Mouse (Mus musculus) CH12F3 (cell line): ENCODE data around the gene Nagpa.
"Not testable (repeated sequence)": the region's sequence is repeated elsewhere in the genome, so short reads cannot be mapped to it uniquely, and the experiment has no call there.

Source experiments
- in situ Hi-C: fragments of 300-500 bp; cut with MboI; formaldehyde crosslinking; loops from 2 replicates; pipeline ENCODE4 v1.14.3; 2020; ENCODE audit warnings: low sequenced_read_pairs

Gene Nagpa

GRCm38 (mm10) chr16:5203668-5204433, at the start of gene Nagpa:
Nagpa (minus strand) TSS chr16:5204012.
- in situ Hi-C loops: no loop called here

GRCm38 (mm10) chr16:5252260-5252659, 48.4 kb upstream of the Nagpa start:
- in situ Hi-C loops: no loop called here

GRCm38 (mm10) chr16:5250891-5251290, 47.1 kb upstream of the Nagpa start:
- in situ Hi-C loops: no loop called here

- in situ Hi-C loops: no loop called here
Observed at GRCm38 (mm10) chr16:5244411-5244810, 40.6 kb upstream of the Nagpa start.

- in situ Hi-C loops: no loop called here
Observed at GRCm38 (mm10) chr16:5242882-5243281, 39.1 kb upstream of the Nagpa start.

GRCm38 (mm10) chr16:5242355-5242754, 38.5 kb upstream of the Nagpa start:
- in situ Hi-C loops: no loop called here

- in situ Hi-C loops: no loop called here
Observed at GRCm38 (mm10) chr16:5233418-5234313, 29.9 kb upstream of the Nagpa start, which contains the start of gene Alg1. Alg1 (plus strand) TSS chr16:5233621.

- in situ Hi-C loops: no loop called here
Observed at GRCm38 (mm10) chr16:5232982-5233381, 29.2 kb upstream of the Nagpa start.

- in situ Hi-C loops: not testable (repeated sequence)
Observed at GRCm38 (mm10) chr16:5228103-5228502, 24.3 kb upstream of the Nagpa start.

GRCm38 (mm10) chr16:5227501-5227900, 23.7 kb upstream of the Nagpa start:
- in situ Hi-C loops: not testable (repeated sequence)

- in situ Hi-C loops: not testable (repeated sequence)
Observed at GRCm38 (mm10) chr16:5226534-5226933, 22.7 kb upstream of the Nagpa start.

GRCm38 (mm10) chr16:5222140-5222539, 18.3 kb upstream of the Nagpa start, which contains the start of gene AU021092:
AU021092 (minus strand) TSS chr16:5222299.
- in situ Hi-C loops: no loop called here

GRCm38 (mm10) chr16:5221403-5221802, 17.6 kb upstream of the Nagpa start:
- in situ Hi-C loops: no loop called here

- in situ Hi-C loops: no loop called here
Observed at GRCm38 (mm10) chr16:5217341-5218133, 13.7 kb upstream of the Nagpa start.

- in situ Hi-C loops: no loop called here
Observed at GRCm38 (mm10) chr16:5216686-5217085, 12.9 kb upstream of the Nagpa start.

- in situ Hi-C loops: no loop called here
Observed at GRCm38 (mm10) chr16:5214126-5214525, 10.3 kb upstream of the Nagpa start.

GRCm38 (mm10) chr16:5212150-5212549, 8.3 kb upstream of the Nagpa start:
- in situ Hi-C loops: no loop called here

GRCm38 (mm10) chr16:5210365-5210764, 6.6 kb upstream of the Nagpa start:
- in situ Hi-C loops: no loop called here

- in situ Hi-C loops: no loop called here
Observed at GRCm38 (mm10) chr16:5206051-5206450, 2.2 kb upstream of the Nagpa start.

GRCm38 (mm10) chr16:5205431-5205970, 1.7 kb upstream of the Nagpa start:
- in situ Hi-C loops: no loop called here

GRCm38 (mm10) chr16:5203200-5203599, 612 bp downstream of the Nagpa start:
- in situ Hi-C loops: no loop called here
